Mouse (Mus musculus) midbrain, embryonic 12.5 days (tissue): Measurements from ENCODE around the gene Pgap3. TPM values are rescaled to one million over a fixed set of nuclear protein-coding genes. Genes with fewer than 3 reads are reported as not detected.

Source experiments
- polyA plus RNA-seq: library from polyadenylated mRNA; unstranded; fragments of >200 nt; fragmentation: Nextera tagmentation; extraction: Ambion mirVana; gene quantifications from 2 replicates; pipeline ENCODE4 v1.2.1, GENCODE M21; 2016

The Pgap3 gene
- polyA plus RNA-seq, 1 experiment from 2014 or later: 9.0 TPM

Other genes with a start within 250 kb of the Pgap3 start
- gene Med1, start 207.2 kb downstream of the Pgap3 start, polyA plus RNA-seq: 80.9 and 84.7 TPM in 2 replicates
- gene Cdk12, start 197.4 kb downstream of the Pgap3 start, polyA plus RNA-seq: 14.1 and 16.7 TPM in 2 replicates
- gene Neurod2, start 70.8 kb downstream of the Pgap3 start, polyA plus RNA-seq: 1.3 and 2.3 TPM in 2 replicates
- 1.2 and 1.4 TPM in 2 replicates for gene Ppp1r1b, start 52.1 kb downstream of the Pgap3 start, polyA plus RNA-seq
- gene Stard3, start 42.1 kb downstream of the Pgap3 start, polyA plus RNA-seq: 46.9 and 52.0 TPM in 2 replicates
- 0.19 and 0.33 TPM in 2 replicates for gene Tcap, start 16.7 kb downstream of the Pgap3 start, polyA plus RNA-seq
- 0.15 TPM in 1 of 2 replicates, not detected in the other for gene Pnmt, start 14.0 kb downstream of the Pgap3 start, polyA plus RNA-seq
- 14.9 and 17.4 TPM in 2 replicates for gene Erbb2, start 12.0 kb upstream of the Pgap3 start, polyA plus RNA-seq
- 158 and 163 TPM in 2 replicates for gene Mien1, start 38.5 kb upstream of the Pgap3 start, polyA plus RNA-seq
- gene Grb7, start 45.9 kb upstream of the Pgap3 start, polyA plus RNA-seq: 0.43 and 0.75 TPM in 2 replicates
- gene Ikzf3, start 145.5 kb upstream of the Pgap3 start, polyA plus RNA-seq: 0.27 TPM in 1 of 2 replicates, not detected in the other
- gene Zpbp2, start 150.6 kb upstream of the Pgap3 start, polyA plus RNA-seq: 0.37 TPM in 1 of 2 replicates, not detected in the other
- 67.1 and 73.1 TPM in 2 replicates for gene Ormdl3, start 186.9 kb upstream of the Pgap3 start, polyA plus RNA-seq
- not detected in 2 replicates for gene Lrrc3c, start 197.8 kb upstream of the Pgap3 start, polyA plus RNA-seq
- 0.68 and 1.2 TPM in 2 replicates for gene Gm12355, start 225.2 kb upstream of the Pgap3 start, polyA plus RNA-seq
- not detected in 2 replicates for gene Gsdma3, start 225.9 kb upstream of the Pgap3 start, polyA plus RNA-seq
- gene Gsdma2, start 246.3 kb upstream of the Pgap3 start, polyA plus RNA-seq: not detected in 2 replicates